Mouse (Mus musculus) neural tube, embryonic 14.5 days (tissue): Measurements from ENCODE around the gene Josd1. TPM values are rescaled to one million over a fixed set of nuclear protein-coding genes. Genes with fewer than 3 reads are reported as not detected.
"Not testable (repeated sequence)": the region's sequence is repeated elsewhere in the genome, so short reads cannot be mapped to it uniquely, and the experiment has no call there.

Experiments
- ATAC-seq: fragments of 200-750 bp; cut with Nextera tagmentation; 2 replicates; pipeline ENCODE4 v1.8.0; 2017; ENCODE audit warnings: low read depth, mild to moderate bottlenecking, moderate TSS enrichment, moderate library complexity
- H3K27ac ChIP-seq: fragments of 300-500 bp; sonication (generic); 2 replicates; pipeline ENCODE4 v1.5.1; 2014; ENCODE audit warnings: low read depth, mild to moderate bottlenecking, control low read depth, low read length, moderate library complexity, mixed read lengths
- H3K27me3 ChIP-seq: fragments of 300-500 bp; sonication (generic); 2 replicates; pipeline ENCODE4 v1.6.1; 2014; ENCODE audit warnings: low read length; ENCODE audit not compliant: control insufficient read depth, insufficient read depth
- H3K36me3 ChIP-seq: fragments of 300-500 bp; sonication (generic); 2 replicates; pipeline ENCODE4 v1.6.1; 2014; ENCODE audit warnings: low read length, mixed read lengths; ENCODE audit not compliant: control insufficient read depth, insufficient read depth
- H3K4me1 ChIP-seq: fragments of 300-500 bp; sonication (generic); 2 replicates; pipeline ENCODE4 v1.6.1; 2014; ENCODE audit warnings: low read length; ENCODE audit not compliant: control insufficient read depth, insufficient read depth
- H3K4me2 ChIP-seq: fragments of 300-500 bp; sonication (generic); 2 replicates; pipeline ENCODE4 v1.6.1; 2014; ENCODE audit warnings: mild to moderate bottlenecking, low read depth, low read length, control low read depth
- H3K4me3 ChIP-seq: fragments of 300-500 bp; sonication (generic); 2 replicates; pipeline ENCODE4 v1.5.1; 2014; ENCODE audit warnings: low read depth, low read length, control low read depth, mixed read lengths
- H3K9ac ChIP-seq: fragments of 300-500 bp; sonication (generic); replicated peaks from 2 replicates; pipeline ENCODE4 v1.6.1; 2014; ENCODE audit warnings: low read depth, mild to moderate bottlenecking, control low read depth, low read length, mixed read lengths
- H3K9me3 ChIP-seq: fragments of 300-500 bp; sonication (generic); 2 replicates; pipeline ENCODE4 v1.6.1; 2016; ENCODE audit warnings: low read length; ENCODE audit not compliant: control insufficient read depth
- WGBS: fragments of 180-500 bp; shearing (Covaris S2); extraction: QIAGEN DNeasy Blood & Tissue Kit; methylation state at CpG from one replicate; pipeline ENCODE4 v1.1.7; 2014; 5-methylcytosine and 5-hydroxymethylcytosine counted together
- polyA plus RNA-seq: library from polyadenylated mRNA; unstranded; fragments of >200 nt; fragmentation: Nextera tagmentation; extraction: Ambion mirVana; gene quantifications from 2 replicates; pipeline ENCODE4 v1.2.1, GENCODE M21; 2014

The Josd1 gene
- polyA plus RNA-seq, 1 experiment from 2014 or later, result 16.0 TPM

DNA sequence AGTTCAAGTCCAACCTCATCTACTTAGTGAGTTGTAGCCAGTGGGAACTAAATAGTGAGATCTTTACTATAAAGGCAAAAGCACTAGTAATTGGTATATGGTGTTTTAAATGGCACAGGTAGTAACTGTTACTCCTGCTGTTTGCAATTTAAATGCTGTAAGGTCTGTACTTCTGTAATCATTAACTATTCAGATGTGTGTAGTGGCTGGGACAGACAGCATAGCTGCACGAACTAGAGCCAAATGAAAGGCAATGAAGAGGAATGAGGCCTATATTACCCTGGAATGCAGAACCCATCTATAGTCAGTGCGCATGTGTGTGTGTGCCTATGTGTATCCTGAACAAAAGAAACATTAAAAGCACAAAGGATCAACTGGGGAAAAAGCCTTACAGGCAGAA is 9.8 kb downstream of the Josd1 start:
- no peak for ATAC-seq
- Histone ChIP-seq H3K4me2 (no peak overlapping the region), H3K9ac (no peak overlapping the region), H3K36me3 (peaks cover 25% of the 10 kb centered on the region), H3K27ac (no peak overlapping the region), H3K27me3 (no peaks in the 10 kb centered on the region), H3K4me3 (no peak overlapping the region), H3K9me3 (no peaks in the 10 kb centered on the region), H3K4me1 (peaks cover 5% of the 10 kb centered on the region; the same call in 1 of the 2 replicates)
- 82% methylated on average over 2 of the region's 2 CpGs for WGBS

DNA sequence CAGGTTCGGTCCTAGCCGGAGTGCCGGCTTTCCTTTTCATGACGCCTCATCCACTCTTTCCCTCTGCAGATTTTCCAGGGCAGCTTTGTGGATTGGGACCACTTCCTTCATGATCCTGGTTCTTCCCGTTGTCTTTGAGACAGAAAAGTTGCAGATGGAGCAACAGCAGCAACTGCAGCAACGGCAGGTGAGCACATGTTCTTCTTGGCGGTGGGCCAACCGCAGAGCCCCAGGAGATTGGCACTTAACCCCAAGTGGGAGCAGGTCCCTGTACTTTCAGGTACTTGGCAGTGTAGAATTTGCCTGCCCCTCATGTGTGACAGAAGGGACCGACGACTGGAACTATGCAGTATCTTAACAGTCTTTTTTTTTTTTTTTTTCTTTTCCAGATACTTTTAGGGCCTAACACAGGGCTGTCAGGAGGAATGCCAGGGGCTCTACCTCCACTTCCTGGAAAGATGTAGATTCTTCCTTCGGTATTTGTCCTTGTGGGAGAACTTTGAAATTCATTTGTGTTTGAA is 15.8 kb downstream of the Josd1 start:
- H3K27me3 ChIP-seq, H3K9me3 ChIP-seq, ATAC-seq, H3K4me1 ChIP-seq, H3K9ac ChIP-seq, H3K27ac ChIP-seq: not testable (repeated sequence)
- Histone ChIP-seq H3K4me2 (peak overlapping the region; percentile 59), H3K4me3 (peak overlapping the region; percentile 79; the same call in 1 of the 2 replicates), H3K36me3 (peaks cover 33% of the 10 kb centered on the region)
- WGBS, result 86% methylated on average over 11 of the region's 11 CpGs

DNA sequence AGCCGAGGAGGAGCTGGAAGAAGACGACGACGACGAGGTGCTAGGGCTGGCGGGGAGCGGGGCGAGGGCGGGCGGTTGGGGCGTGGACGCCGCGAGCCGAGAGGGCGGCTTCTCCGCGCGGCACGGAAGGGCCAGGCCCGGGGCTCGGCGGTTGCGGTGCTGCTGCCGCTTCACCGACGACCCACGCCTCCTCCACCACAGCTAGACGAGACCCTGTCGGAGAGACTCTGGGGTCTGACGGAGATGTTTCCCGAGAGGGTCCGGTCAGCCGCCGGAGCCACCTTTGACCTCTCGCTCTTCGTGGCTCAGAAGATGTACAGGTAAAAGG is 16.8 kb downstream of the Josd1 start:
- 0 out of 2 replicates have a peak overlapping the region, but pooled peaks have one; percentile 52 for H3K27ac ChIP-seq
- H3K4me2 ChIP-seq, result peak overlapping the region; percentile 59
- H3K4me3 ChIP-seq, result peak overlapping the region; percentile 79
- peak; percentile 72 for ATAC-seq
- WGBS, result under 1% methylated on average over 37 of the region's 37 CpGs
- H3K9me3 ChIP-seq, result no peaks in the 10 kb centered on the region
- no peaks in the 10 kb centered on the region for H3K27me3 ChIP-seq
- H3K36me3 ChIP-seq, result peaks cover 39% of the 10 kb centered on the region
- peaks cover 4% of the 10 kb centered on the region for H3K4me1 ChIP-seq
- H3K9ac ChIP-seq, result peak overlapping the region; percentile 78

DNA sequence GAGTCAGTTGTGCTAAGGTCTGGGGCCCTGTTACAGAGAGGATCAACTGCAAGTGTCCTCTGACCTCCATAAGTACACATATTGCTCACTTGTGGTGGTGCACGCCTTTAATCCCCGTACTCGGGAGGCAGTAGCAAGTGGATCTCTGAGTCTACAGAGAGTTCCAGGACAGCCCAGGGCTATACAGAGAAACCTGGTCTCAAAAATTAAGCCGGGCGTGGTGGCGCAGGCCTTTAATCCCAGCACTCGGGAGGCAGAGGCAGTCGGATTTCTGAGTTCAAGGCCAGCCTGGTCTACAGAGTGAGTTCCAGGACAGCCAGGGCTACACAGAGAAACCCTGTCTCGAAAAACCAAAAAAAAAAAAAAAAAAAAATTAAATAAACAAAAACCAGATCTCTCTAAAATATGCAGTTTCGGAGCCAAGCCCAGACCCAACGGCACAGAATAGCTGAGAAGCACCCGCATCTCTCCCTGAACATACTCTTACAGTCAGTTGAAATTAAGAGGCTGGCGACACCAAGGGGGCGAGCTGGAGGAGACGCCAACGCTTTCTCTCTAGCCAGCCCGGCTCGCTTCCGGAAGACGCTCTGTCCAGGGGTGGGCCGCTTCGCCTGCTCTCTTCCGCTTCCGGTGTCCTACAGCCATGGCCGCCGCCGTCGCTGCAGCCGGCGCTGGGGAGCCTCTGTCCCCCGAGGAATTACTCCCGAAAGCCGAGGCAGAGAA is 17.3 kb downstream of the Josd1 start, which contains the start of gene Tomm22:
Tomm22 (plus strand) TSS at position 613 of the 723 bp plus-strand sequence.
- Histone ChIP-seq H3K9me3 (no peaks in the 10 kb centered on the region), H3K4me2 (peak within 1 kb of the TSS; percentile 59), H3K36me3 (peaks cover 40% of the 10 kb centered on the region), H3K27me3 (no peaks in the 10 kb centered on the region), H3K27ac (0 out of 2 replicates have a peak within 1 kb of the TSS, but pooled peaks have one; percentile 52), H3K4me3 (peak within 1 kb of the TSS; percentile 79), H3K9ac (peak within 1 kb of the TSS; percentile 78), H3K4me1 (peaks cover 4% of the 10 kb centered on the region)
- peak; percentile 98 for ATAC-seq
- WGBS, result 20% methylated on average over 32 of the region's 33 CpGs

DNA sequence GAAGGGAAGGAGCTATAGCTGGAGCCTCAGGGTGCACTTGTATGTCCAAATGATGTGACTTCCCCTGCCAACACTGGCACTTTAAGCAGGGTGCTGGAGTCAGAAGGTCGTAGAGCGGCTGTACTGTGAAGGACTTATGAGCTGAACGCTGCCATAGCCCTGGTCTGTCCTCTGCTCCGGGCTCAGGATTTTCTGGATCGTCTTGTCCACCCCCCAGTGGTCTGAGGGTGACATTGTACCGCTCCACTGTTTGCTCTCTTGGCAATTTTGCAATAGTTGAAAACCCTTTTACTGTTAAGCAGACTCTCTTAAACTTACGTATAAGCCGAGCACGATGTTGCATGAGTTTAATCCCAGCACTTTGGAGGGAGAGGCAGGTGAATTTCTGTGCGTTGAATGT is 18.5 kb downstream of the Josd1 start:
- WGBS, result 71% methylated on average over 10 of the region's 10 CpGs
- ATAC-seq, result no peak

DNA sequence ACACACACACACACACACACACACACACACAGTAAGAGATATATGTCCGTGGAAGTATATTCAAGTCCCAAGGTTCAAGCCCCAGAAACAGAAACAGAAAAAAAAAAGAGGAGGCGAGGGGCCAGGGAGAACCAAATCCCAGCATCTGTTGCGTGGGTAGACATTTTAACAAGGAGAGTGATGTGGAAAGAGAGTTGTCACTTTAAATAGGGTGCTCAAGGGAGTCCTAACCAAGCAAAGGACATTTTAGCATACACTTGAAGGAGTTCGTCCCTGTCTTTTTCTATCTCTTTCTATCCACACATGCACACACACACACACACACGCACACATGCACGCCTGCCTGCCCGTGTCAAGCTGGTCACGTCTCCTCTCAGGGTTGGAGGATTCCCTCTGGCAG is 23.1 kb downstream of the Josd1 start:
- no peak overlapping the region for H3K4me3 ChIP-seq
- H3K9me3 ChIP-seq, result no peaks in the 10 kb centered on the region
- H3K36me3 ChIP-seq, result peaks cover 16% of the 10 kb centered on the region; the same call in 1 of the 2 replicates
- no peak overlapping the region for H3K9ac ChIP-seq
- no peak overlapping the region for H3K27ac ChIP-seq
- no peaks in the 10 kb centered on the region for H3K27me3 ChIP-seq
- ATAC-seq, result no peak
- 95% methylated on average over 8 of the region's 8 CpGs for WGBS
- H3K4me1 ChIP-seq, result 0 out of 2 replicates have a peak, but pooled peaks cover 3% of the 10 kb centered on the region
- H3K4me2 ChIP-seq, result no peak overlapping the region

More for the DNA sequence above, 18.5 kb downstream of the Josd1 start:
- no peak overlapping the region for H3K4me3 ChIP-seq
- no peaks in the 10 kb centered on the region for H3K27me3 ChIP-seq
- H3K4me1 ChIP-seq, result peaks cover 4% of the 10 kb centered on the region
- H3K36me3 ChIP-seq, result peaks cover 27% of the 10 kb centered on the region
- no peaks in the 10 kb centered on the region for H3K9me3 ChIP-seq
- no peak overlapping the region for H3K27ac ChIP-seq
- H3K4me2 ChIP-seq, result no peak overlapping the region
- no peak overlapping the region for H3K9ac ChIP-seq

DNA sequence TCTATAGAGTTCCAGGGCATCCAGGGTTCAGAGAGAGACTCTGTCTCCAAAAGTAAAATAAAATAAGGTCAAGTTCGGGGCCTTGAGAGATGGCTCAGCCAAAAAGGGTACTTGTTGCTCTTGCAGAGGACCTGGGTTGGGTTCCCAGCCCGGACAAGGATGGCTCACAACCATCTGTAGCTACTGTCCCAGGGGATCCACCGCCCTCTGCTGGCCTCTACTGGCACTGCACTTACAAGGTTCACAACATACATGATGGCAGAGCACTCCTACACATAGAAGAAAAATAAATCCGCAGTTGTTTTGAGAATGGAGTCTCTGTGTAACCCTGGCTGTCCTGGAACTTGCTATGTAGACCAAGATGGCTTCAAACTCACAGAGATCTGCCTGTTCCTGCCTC is 25.9 kb downstream of the Josd1 start:
- H3K9ac ChIP-seq, result no peak overlapping the region
- 73% methylated on average over 4 of the region's 4 CpGs for WGBS
- no peak overlapping the region for H3K27ac ChIP-seq
- no peak overlapping the region for H3K4me3 ChIP-seq
- ATAC-seq, result no peak
- H3K36me3 ChIP-seq, result peaks cover 10% of the 10 kb centered on the region; the same call in 1 of the 2 replicates
- 0 out of 2 replicates have a peak, but pooled peaks cover 4% of the 10 kb centered on the region for H3K4me1 ChIP-seq
- H3K27me3 ChIP-seq, result no peaks in the 10 kb centered on the region
- H3K9me3 ChIP-seq, result no peaks in the 10 kb centered on the region
- no peak overlapping the region for H3K4me2 ChIP-seq

DNA sequence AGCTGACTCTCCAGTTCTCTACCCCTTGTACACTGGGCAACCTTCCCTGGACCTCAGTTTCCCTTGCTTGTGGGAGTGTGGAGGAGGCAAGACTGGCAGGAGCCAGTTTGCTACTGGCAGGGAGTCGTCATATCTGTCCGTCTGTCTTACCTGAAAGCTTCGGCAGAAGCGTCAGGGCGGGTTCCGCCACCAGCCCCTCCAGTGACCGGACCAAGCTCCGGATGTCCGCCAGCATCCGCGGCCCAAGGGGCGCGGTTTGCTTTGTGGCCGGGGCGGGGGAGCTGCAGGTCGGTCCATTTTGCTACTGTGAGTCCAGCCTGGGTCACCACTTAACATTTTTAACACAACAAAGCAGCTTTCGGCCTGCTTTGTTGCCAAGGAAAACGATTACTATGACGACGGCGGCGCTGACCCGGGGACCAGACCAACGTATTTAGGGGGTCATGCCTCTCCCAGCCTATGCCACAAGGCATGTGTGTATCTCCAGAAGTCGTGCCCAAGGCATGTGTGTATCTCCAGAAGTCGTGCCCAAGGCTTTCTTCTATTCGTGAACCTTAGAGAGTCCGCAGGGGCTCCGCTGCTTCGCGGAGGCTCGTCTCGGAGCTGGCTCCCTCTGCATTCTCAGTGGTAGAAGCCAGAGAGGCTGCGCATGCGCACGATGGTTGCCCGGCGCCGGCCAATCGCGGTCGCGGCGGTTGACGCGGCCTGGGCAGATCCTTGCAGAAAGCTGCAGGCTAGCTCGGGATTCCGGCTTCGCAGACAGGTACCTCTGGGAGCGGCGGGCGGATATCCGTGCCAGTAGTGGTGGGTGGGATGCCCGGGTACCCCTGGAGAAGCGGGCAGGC is 29.0 kb downstream of the Josd1 start, which contains the start of the genes Fam227a and Cby1:
Fam227a (minus strand) TSS at position 426 of the 845 bp plus-strand sequence.
Cby1 (plus strand) TSS at position 669 of the 845 bp plus-strand sequence.
- Histone ChIP-seq H3K27me3 (no peaks in the 10 kb centered on the region), H3K4me3 (peak within 1 kb of the TSS; percentile 92), H3K27ac (peak within 1 kb of the TSS; percentile 95), H3K4me2 (peak within 1 kb of the TSS; percentile 88), H3K9me3 (no peaks in the 10 kb centered on the region), H3K36me3 (no peaks in the 10 kb centered on the region), H3K9ac (peak within 1 kb of the TSS; percentile 85), H3K4me1 (0 out of 2 replicates have a peak, but pooled peaks cover 4% of the 10 kb centered on the region)
- WGBS, result under 1% methylated on average over 55 of the region's 55 CpGs
- peak; percentile 89 for ATAC-seq
